Comparison of ENCODE assay signal across 22 mouse cellular contexts in the genomic region with DNA sequence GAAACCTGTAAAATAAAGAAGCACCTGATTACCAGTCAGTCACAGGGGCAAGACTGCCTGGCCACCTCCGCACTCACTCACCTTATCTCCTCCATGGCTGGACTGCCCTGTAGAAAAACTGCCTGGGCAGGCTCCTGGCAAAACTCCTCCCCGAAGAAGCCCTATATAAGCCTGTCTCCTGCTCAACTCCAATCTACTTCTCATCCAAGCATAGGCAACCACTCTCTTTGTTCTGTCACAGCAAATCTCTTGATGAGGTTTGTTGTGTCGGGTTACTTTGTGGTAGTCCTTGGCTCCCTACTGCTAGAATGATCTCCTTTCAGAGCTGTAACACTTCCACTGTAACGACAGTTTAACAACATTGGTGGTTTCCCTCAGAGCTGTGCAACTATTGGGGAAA. TPM values are rescaled to one million over a fixed set of nuclear protein-coding genes. Genes with fewer than 3 reads are reported as not detected.
DNase-seq lines count a peak whose midpoint lies in the region; ATAC-seq and TF ChIP-seq lines count a peak whose summit lies in the region.
"Had no signal": no experiment of that assay in that cellular context is flagged by ENCODE, and none has a peak within 500 bp of the region (broad histone marks: within the 10 kb centered on the region; RNA-seq: fewer than 3 reads in every experiment).

No protein-coding gene starts in this region.

- no peaks in the 10 kb centered on the region for H3K36me3 ChIP-seq in heart, embryonic 14.5 days (ENCODE audit: control insufficient read depth, insufficient read depth, low read length)
- 0 out of 2 replicates have a peak, but pooled peaks cover 3% of the 10 kb centered on the region for H3K36me3 ChIP-seq in liver, embryonic 15.5 days (replicated peaks)
- H3K36me3 ChIP-seq: embryonic facial prominence, embryonic 12.5 days; limb, embryonic 12.5 days; lung, embryonic 15.5 days; midbrain, embryonic 12.5 days had no signal

- no peaks in the 10 kb centered on the region for H3K9me3 ChIP-seq in heart, embryonic 14.5 days (ENCODE audit: control insufficient read depth, low read length)
- no peaks in the 10 kb centered on the region for H3K9me3 ChIP-seq in liver, embryonic 15.5 days (replicated peaks)
- H3K9me3 ChIP-seq: embryonic facial prominence, embryonic 12.5 days; forebrain, embryonic 13.5 days; limb, embryonic 12.5 days; lung, embryonic 15.5 days; midbrain, embryonic 12.5 days had no signal

- no peak overlapping the region for H3K4me2 ChIP-seq in heart, embryonic 14.5 days (ENCODE audit: low read length)
- H3K4me2 ChIP-seq in liver, embryonic 15.5 days = no peak overlapping the region
- H3K4me2 ChIP-seq: embryonic facial prominence, embryonic 12.5 days; forebrain, embryonic 13.5 days; limb, embryonic 12.5 days; lung, embryonic 15.5 days; midbrain, embryonic 12.5 days had no signal

- no peak overlapping the region; the same call in 1 of the 2 replicates for H3K9ac ChIP-seq in heart, embryonic 14.5 days (ENCODE audit: low read length)
- H3K9ac ChIP-seq in liver, embryonic 15.5 days = no peak overlapping the region
- H3K9ac ChIP-seq: embryonic facial prominence, embryonic 12.5 days; forebrain, embryonic 13.5 days; limb, embryonic 12.5 days; lung, embryonic 15.5 days; midbrain, embryonic 12.5 days had no signal

- ATAC-seq in heart, embryonic 14.5 days (ENCODE audit: insufficient number of reproducible peaks, insufficient read depth, low FRiP score, low read depth) = no peak
- no peak for ATAC-seq in liver, embryonic 15.5 days (ENCODE audit: insufficient read depth)
- ATAC-seq: forebrain, embryonic 13.5 days; hindbrain, postnatal 0 days; intestine, postnatal 0 days had no signal

- intact Hi-C loops in heart, postnatal 14 days (cut with DNase I) = no loop called here

- no peak overlapping the region for H3K4me3 ChIP-seq in heart, embryonic 14.5 days (ENCODE audit: control insufficient read depth in 1 of 2, insufficient read depth in 1 of 2, low read depth in 1 of 2, low read length in 2 of 2)
- H3K4me3 ChIP-seq in bone marrow, adult 2 months (replicated peaks; ENCODE audit: control insufficient read depth, low read depth, low read length) = no peak overlapping the region
- no peak overlapping the region for H3K4me3 ChIP-seq in liver, embryonic 15.5 days (replicated peaks)
- H3K4me3 ChIP-seq: embryonic facial prominence, embryonic 12.5 days; erythroblast, embryonic 14.5 days; forebrain, embryonic 13.5 days; limb, embryonic 12.5 days; lung, embryonic 15.5 days; midbrain, embryonic 12.5 days; myocyte had no signal

- peaks cover 17 to 39% of the 10 kb centered on the region in 2 experiments for H3K4me1 ChIP-seq in heart, embryonic 14.5 days (ENCODE audit: control insufficient read depth in 2 of 2, insufficient read depth in 2 of 2, low read length in 2 of 2)
- H3K4me1 ChIP-seq in bone marrow, adult 2 months (ENCODE audit: control insufficient read depth, insufficient read depth, low read length) = peaks cover 4% of the 10 kb centered on the region
- peaks cover 70% of the 10 kb centered on the region for H3K4me1 ChIP-seq in liver, embryonic 15.5 days (replicated peaks)

- TF ChIP-seq POLR2A in bone marrow, adult 2 months (IDR thresholded peaks at IDR 0.05; ENCODE audit: borderline replicate concordance, control insufficient read depth, low read depth, low read length) = no peak

- TF ChIP-seq CTCF in bone marrow, adult 2 months (IDR thresholded peaks at IDR 0.05; ENCODE audit: control insufficient read depth, insufficient read depth, low read length) = no peak

- H3K27me3 ChIP-seq in heart, embryonic 14.5 days (ENCODE audit: control insufficient read depth, insufficient read depth, low read length) = no peaks in the 10 kb centered on the region
- H3K27me3 ChIP-seq in liver, embryonic 15.5 days = no peaks in the 10 kb centered on the region
- H3K27me3 ChIP-seq: embryonic facial prominence, embryonic 12.5 days; forebrain, embryonic 13.5 days; limb, embryonic 12.5 days; lung, embryonic 15.5 days; midbrain, embryonic 12.5 days had no signal

- no peak for DNase-seq in heart, postnatal 14 days
- peak; percentile 27 for DNase-seq in 416B (ENCODE audit: low read depth)
- DNase-seq in retina, embryonic 14.5 days (ENCODE audit: low spot score) = no peak
- no peak for DNase-seq in adrenal gland, postnatal 25 days
- DNase-seq: adrenal gland, adult 8-10 months; cerebellum, adult 11 months; cerebellum, postnatal 10 days; gastrocnemius, postnatal 14 days; spleen, adult 18-20 months; thymus, adult 2 months had no signal

- H3K27ac ChIP-seq in heart, embryonic 14.5 days (replicated peaks in 1 of 2; ENCODE audit: control insufficient read depth in 1 of 2, insufficient read depth in 1 of 2, low read depth in 2 of 2, low read length in 2 of 2) = peak overlapping the region; percentile 50 to 63
- peak overlapping the region; percentile 40 for H3K27ac ChIP-seq in bone marrow, adult 2 months (ENCODE audit: control insufficient read depth, insufficient read depth, low read depth, low read length, poor library complexity)
- H3K27ac ChIP-seq in liver, embryonic 15.5 days (replicated peaks) = peak overlapping the region; percentile 60
- H3K27ac ChIP-seq: embryonic facial prominence, embryonic 12.5 days; forebrain, embryonic 13.5 days; hindbrain, postnatal 0 days; limb, embryonic 12.5 days; lung, embryonic 15.5 days; midbrain, embryonic 12.5 days had no signal

- WGBS in heart, embryonic 14.5 days = 13% methylated on average over 4 of the region's 4 CpGs
- WGBS in bone marrow, adult 2 months = 38% methylated on average over 4 of the region's 4 CpGs
- WGBS in liver, embryonic 15.5 days (ENCODE audit: insufficient replicate concordance) = 23% methylated on average over 4 of the region's 4 CpGs

RNA-seq across cellular contexts. Expression of gene Cybc1, which starts 3.6 kb away (rescaled TPM):
- polyA plus RNA-seq in heart, embryonic 14.5 days (2014; fragmentation: Nextera tagmentation; extraction: Ambion mirVana) = 22.7 and 23.1 TPM in 2 replicates
- 10 to 100 TPM; 10.1 to 12.1 TPM for total RNA-seq in heart, postnatal 14 days (2021)
- polyA plus RNA-seq in bone marrow, adult 2 months (2011; ENCODE audit: insufficient read depth, insufficient read length, low replicate concordance, missing spikeins) = 27.8 and 54.0 TPM in 2 replicates
- polyA plus RNA-seq in liver, embryonic 15.5 days (2015; fragmentation: Nextera tagmentation; extraction: Ambion mirVana) = 20.5 and 20.7 TPM in 2 replicates
- total RNA-seq in adrenal gland, postnatal 25 days (2021) = 21.1 and 24.8 TPM in 2 replicates

RNA-seq across cellular contexts. Expression of gene Narf, which starts 4.3 kb away (rescaled TPM):
- 57.8 and 58.0 TPM in 2 replicates for polyA plus RNA-seq in heart, embryonic 14.5 days (2014; fragmentation: Nextera tagmentation; extraction: Ambion mirVana)
- total RNA-seq in heart, postnatal 14 days (2021) = 100 to 1,000 TPM; 102 to 103 TPM
- 30.0 and 41.2 TPM in 2 replicates for polyA plus RNA-seq in bone marrow, adult 2 months (2011; ENCODE audit: insufficient read depth, insufficient read length, low replicate concordance, missing spikeins)
- 117 and 136 TPM in 2 replicates for polyA plus RNA-seq in liver, embryonic 15.5 days (2015; fragmentation: Nextera tagmentation; extraction: Ambion mirVana)
- total RNA-seq in adrenal gland, postnatal 25 days (2021) = 23.4 and 33.1 TPM in 2 replicates

RNA-seq across cellular contexts. Expression of gene Foxk2, which starts 27.1 kb away (rescaled TPM):
- 9.2 TPM in 2 replicates for polyA plus RNA-seq in heart, embryonic 14.5 days (2014; fragmentation: Nextera tagmentation; extraction: Ambion mirVana)
- total RNA-seq in heart, postnatal 14 days (2021) = 10 to 100 TPM; 19.9 to 23.7 TPM
- polyA plus RNA-seq in bone marrow, adult 2 months (2011; ENCODE audit: insufficient read depth, insufficient read length, low replicate concordance, missing spikeins) = 11.7 and 24.6 TPM in 2 replicates
- polyA plus RNA-seq in liver, embryonic 15.5 days (2015; fragmentation: Nextera tagmentation; extraction: Ambion mirVana) = 2.8 and 3.9 TPM in 2 replicates
- 38.7 and 51.6 TPM in 2 replicates for total RNA-seq in adrenal gland, postnatal 25 days (2021)

RNA-seq across cellular contexts. Expression of gene Ogfod3, which starts 28.2 kb away (rescaled TPM):
- 33.3 and 34.1 TPM in 2 replicates for polyA plus RNA-seq in heart, embryonic 14.5 days (2014; fragmentation: Nextera tagmentation; extraction: Ambion mirVana)
- 10 to 100 TPM; 14.4 to 18.4 TPM for total RNA-seq in heart, postnatal 14 days (2021)
- polyA plus RNA-seq in bone marrow, adult 2 months (2011; ENCODE audit: insufficient read depth, insufficient read length, low replicate concordance, missing spikeins) = 5.5 and 7.4 TPM in 2 replicates
- 14.3 and 16.3 TPM in 2 replicates for polyA plus RNA-seq in liver, embryonic 15.5 days (2015; fragmentation: Nextera tagmentation; extraction: Ambion mirVana)
- 25.0 and 26.2 TPM in 2 replicates for total RNA-seq in adrenal gland, postnatal 25 days (2021)

RNA-seq across cellular contexts. Expression of gene Hexdc, which starts 28.5 kb away (rescaled TPM):
- polyA plus RNA-seq in heart, embryonic 14.5 days (2014; fragmentation: Nextera tagmentation; extraction: Ambion mirVana) = 6.7 and 8.8 TPM in 2 replicates
- total RNA-seq in heart, postnatal 14 days (2021) = 1 to 10 TPM; 9.4 to 9.5 TPM
- 5.0 and 11.8 TPM in 2 replicates for polyA plus RNA-seq in bone marrow, adult 2 months (2011; ENCODE audit: insufficient read depth, insufficient read length, low replicate concordance, missing spikeins)
- polyA plus RNA-seq in liver, embryonic 15.5 days (2015; fragmentation: Nextera tagmentation; extraction: Ambion mirVana) = 3.0 and 3.7 TPM in 2 replicates
- 9.2 and 17.1 TPM in 2 replicates for total RNA-seq in adrenal gland, postnatal 25 days (2021)
